Mouse (Mus musculus): ENCODE measurements around the gene Ube2e1.

The Ube2e1 gene

GRCm38 (mm10) chr14:18331693-18332131 lies at the start of gene Ube2e1:
Ube2e1 (minus strand) TSS chr14:18331859.
- DNase-seq (ENCODE audit: extremely low spot score, low read depth, low spot score), result no peak

- no peak for DNase-seq (ENCODE audit: extremely low spot score, low read depth, low spot score)
Observed at GRCm38 (mm10) chr14:18379841-18380240, 48.2 kb upstream of the Ube2e1 start.

GRCm38 (mm10) chr14:18377944-18378575 lies 46.4 kb upstream of the Ube2e1 start:
- DNase-seq (ENCODE audit: extremely low spot score, low read depth, low spot score), result no peak

- no peak for DNase-seq (ENCODE audit: extremely low spot score, low read depth, low spot score)
Observed at GRCm38 (mm10) chr14:18376206-18376605, 44.5 kb upstream of the Ube2e1 start.

GRCm38 (mm10) chr14:18373758-18374405 lies 42.2 kb upstream of the Ube2e1 start:
- peak; percentile 70 for DNase-seq (ENCODE audit: extremely low spot score, low read depth, low spot score)

GRCm38 (mm10) chr14:18372761-18373610 lies 41.3 kb upstream of the Ube2e1 start:
- no peak for DNase-seq (ENCODE audit: extremely low spot score, low read depth, low spot score)

- DNase-seq (ENCODE audit: extremely low spot score, low read depth, low spot score), result no peak
Observed at GRCm38 (mm10) chr14:18369031-18369430, 37.4 kb upstream of the Ube2e1 start.

GRCm38 (mm10) chr14:18367025-18367424 lies 35.4 kb upstream of the Ube2e1 start:
- DNase-seq (ENCODE audit: extremely low spot score, low read depth, low spot score), result no peak

- DNase-seq (ENCODE audit: extremely low spot score, low read depth, low spot score), result no peak
Observed at GRCm38 (mm10) chr14:18364321-18364720, 32.7 kb upstream of the Ube2e1 start.

GRCm38 (mm10) chr14:18356442-18356841 lies 24.8 kb upstream of the Ube2e1 start:
- DNase-seq (ENCODE audit: extremely low spot score, low read depth, low spot score), result no peak

GRCm38 (mm10) chr14:18355514-18356190 lies 24.0 kb upstream of the Ube2e1 start:
- no peak for DNase-seq (ENCODE audit: extremely low spot score, low read depth, low spot score)

GRCm38 (mm10) chr14:18353525-18353924 lies 21.9 kb upstream of the Ube2e1 start:
- no peak for DNase-seq (ENCODE audit: extremely low spot score, low read depth, low spot score)

- DNase-seq (ENCODE audit: extremely low spot score, low read depth, low spot score), result no peak
Observed at GRCm38 (mm10) chr14:18352934-18353333, 21.3 kb upstream of the Ube2e1 start.

GRCm38 (mm10) chr14:18350680-18351079 lies 19.0 kb upstream of the Ube2e1 start:
- no peak for DNase-seq (ENCODE audit: extremely low spot score, low read depth, low spot score)

- no peak for DNase-seq (ENCODE audit: extremely low spot score, low read depth, low spot score)
Observed at GRCm38 (mm10) chr14:18349871-18350270, 18.2 kb upstream of the Ube2e1 start.

- no peak for DNase-seq (ENCODE audit: extremely low spot score, low read depth, low spot score)
Observed at GRCm38 (mm10) chr14:18343589-18343988, 11.9 kb upstream of the Ube2e1 start.

- DNase-seq (ENCODE audit: extremely low spot score, low read depth, low spot score), result no peak
Observed at GRCm38 (mm10) chr14:18342749-18343148, 11.1 kb upstream of the Ube2e1 start.

GRCm38 (mm10) chr14:18341088-18341487 lies 9.4 kb upstream of the Ube2e1 start:
- DNase-seq (ENCODE audit: extremely low spot score, low read depth, low spot score), result no peak

GRCm38 (mm10) chr14:18336106-18336505 lies 4.4 kb upstream of the Ube2e1 start:
- no peak for DNase-seq (ENCODE audit: extremely low spot score, low read depth, low spot score)

GRCm38 (mm10) chr14:18330789-18331692 lies 618 bp downstream of the Ube2e1 start:
- no peak for DNase-seq (ENCODE audit: extremely low spot score, low read depth, low spot score)

Measured in hindlimb bud, embryonic 11.5 days (tissue).